Mouse (Mus musculus): ENCODE results near the gene Clic5. TPM values are rescaled to one million over a fixed set of nuclear protein-coding genes. Genes with fewer than 3 reads are reported as not detected.
A peak's percentile ranks its signal among the peaks of the same experiment; 100 is the strongest.

Clic5 gene
- total and polyA plus RNA-seq, 2 experiments from 2014 or later, result 17.8 to 37.0 TPM

- no peak overlapping the region for H3K4me3 ChIP-seq (ENCODE audit: low read depth, low read length)
- H3K9ac ChIP-seq (replicated peaks; ENCODE audit: low read depth, low read length), result no peak overlapping the region
- H3K36me3 ChIP-seq (replicated peaks; ENCODE audit: control insufficient read depth, insufficient read depth, low read length), result no peaks in the 10 kb centered on the region
- no peaks in the 10 kb centered on the region for H3K9me3 ChIP-seq (replicated peaks; ENCODE audit: control insufficient read depth, low read length)
- no peak for ATAC-seq (ENCODE audit: insufficient read depth, low read depth)
- no peak for TF ChIP-seq CTCF (IDR thresholded peaks at IDR 0.05; ENCODE audit: low read depth)
- no peak for TF ChIP-seq EP300 (IDR thresholded peaks at IDR 0.05; ENCODE audit: low read depth)
- no peaks in the 10 kb centered on the region for H3K27me3 ChIP-seq (ENCODE audit: control insufficient read depth, insufficient read depth, low read length)
- WGBS, result 47% methylated on average over 5 of the region's 5 CpGs
- no peak for DNase-seq (ENCODE audit: low spot score)
- H3K4me2 ChIP-seq (ENCODE audit: low read depth, low read length), result no peak overlapping the region
- peaks cover 8% of the 10 kb centered on the region; the same call in 1 of the 2 replicates for H3K4me1 ChIP-seq (ENCODE audit: control insufficient read depth, insufficient read depth)
- no peak overlapping the region for H3K27ac ChIP-seq (ENCODE audit: low read depth)
Measured at GRCm38 (mm10) chr17:44300236-44300635, 111.9 kb downstream of the Clic5 start.

- DNase-seq (ENCODE audit: low spot score) (peak; percentile 86), ATAC-seq (ENCODE audit: insufficient read depth, low read depth) (peak; percentile 95)
- no peaks in the 10 kb centered on the region for H3K9me3 ChIP-seq (replicated peaks; ENCODE audit: control insufficient read depth, low read length)
- no peaks in the 10 kb centered on the region for H3K36me3 ChIP-seq (replicated peaks; ENCODE audit: control insufficient read depth, insufficient read depth, low read length)
- WGBS, result 10% methylated on average over 4 of the region's 4 CpGs
- H3K4me3 ChIP-seq (ENCODE audit: low read depth, low read length), result peak overlapping the region; percentile 10; the same call in 1 of the 2 replicates
- peaks cover 8% of the 10 kb centered on the region; the same call in 1 of the 2 replicates for H3K4me1 ChIP-seq (ENCODE audit: control insufficient read depth, insufficient read depth)
- peak overlapping the region; percentile 70 for H3K27ac ChIP-seq (ENCODE audit: low read depth)
- H3K27me3 ChIP-seq (ENCODE audit: control insufficient read depth, insufficient read depth, low read length), result no peaks in the 10 kb centered on the region
- peak overlapping the region; percentile 42 for H3K4me2 ChIP-seq (ENCODE audit: low read depth, low read length)
- no peak overlapping the region for H3K9ac ChIP-seq (replicated peaks; ENCODE audit: low read depth, low read length)
- TF ChIP-seq EP300 (IDR thresholded peaks at IDR 0.05; ENCODE audit: low read depth) (peak; percentile 76), CTCF (IDR thresholded peaks at IDR 0.05; ENCODE audit: low read depth) (peak; percentile 6; the same call in 1 of the 2 replicates)
Measured at GRCm38 (mm10) chr17:44300723-44301122, 112.3 kb downstream of the Clic5 start.

- DNase-seq (ENCODE audit: low spot score), result peak; percentile 21
- Histone ChIP-seq H3K27ac (ENCODE audit: low read depth) (peak overlapping the region; percentile 70), H3K4me3 (ENCODE audit: low read depth, low read length) (peak overlapping the region; percentile 10; the same call in 1 of the 2 replicates), H3K27me3 (ENCODE audit: control insufficient read depth, insufficient read depth, low read length) (no peaks in the 10 kb centered on the region), H3K36me3 (replicated peaks; ENCODE audit: control insufficient read depth, insufficient read depth, low read length) (no peaks in the 10 kb centered on the region), H3K4me1 (ENCODE audit: control insufficient read depth, insufficient read depth) (peaks cover 8% of the 10 kb centered on the region; the same call in 1 of the 2 replicates), H3K9me3 (replicated peaks; ENCODE audit: control insufficient read depth, low read length) (no peaks in the 10 kb centered on the region), H3K4me2 (ENCODE audit: low read depth, low read length) (peak overlapping the region; percentile 42), H3K9ac (replicated peaks; ENCODE audit: low read depth, low read length) (no peak overlapping the region)
- no peak for TF ChIP-seq EP300 (IDR thresholded peaks at IDR 0.05; ENCODE audit: low read depth)
- no peak for TF ChIP-seq CTCF (IDR thresholded peaks at IDR 0.05; ENCODE audit: low read depth)
- ATAC-seq (ENCODE audit: insufficient read depth, low read depth), result peak; percentile 38; the same call in 1 of the 2 replicates
- 33% methylated on average over 17 of the region's 17 CpGs for whole genome bisulfite sequencing
Measured at GRCm38 (mm10) chr17:44301224-44301811, 112.9 kb downstream of the Clic5 start.

- ATAC-seq (ENCODE audit: insufficient read depth, low read depth), result no peak
- 100% methylated on average over 1 of the region's 1 CpGs for WGBS
- H3K9ac ChIP-seq (replicated peaks; ENCODE audit: low read depth, low read length), result no peak overlapping the region
- no peak overlapping the region for H3K27ac ChIP-seq (ENCODE audit: low read depth)
- no peak for DNase-seq (ENCODE audit: low spot score)
- peaks cover 17% of the 10 kb centered on the region for H3K4me1 ChIP-seq (ENCODE audit: control insufficient read depth, insufficient read depth)
- TF ChIP-seq CTCF (IDR thresholded peaks at IDR 0.05; ENCODE audit: low read depth), result no peak
- no peak for TF ChIP-seq EP300 (IDR thresholded peaks at IDR 0.05; ENCODE audit: low read depth)
- H3K36me3 ChIP-seq (replicated peaks; ENCODE audit: control insufficient read depth, insufficient read depth, low read length), result no peaks in the 10 kb centered on the region
- no peak overlapping the region for H3K4me3 ChIP-seq (ENCODE audit: low read depth, low read length)
- no peaks in the 10 kb centered on the region for H3K27me3 ChIP-seq (ENCODE audit: control insufficient read depth, insufficient read depth, low read length)
- no peaks in the 10 kb centered on the region for H3K9me3 ChIP-seq (replicated peaks; ENCODE audit: control insufficient read depth, low read length)
- H3K4me2 ChIP-seq (ENCODE audit: low read depth, low read length), result no peak overlapping the region
Measured at GRCm38 (mm10) chr17:44304076-44304475, 115.7 kb downstream of the Clic5 start.

- WGBS, result 67% methylated on average over 10 of the region's 10 CpGs
- TF ChIP-seq EP300 (IDR thresholded peaks at IDR 0.05; ENCODE audit: low read depth) (no peak), CTCF (IDR thresholded peaks at IDR 0.05; ENCODE audit: low read depth) (no peak)
- ATAC-seq (ENCODE audit: insufficient read depth, low read depth) (no peak), DNase-seq (ENCODE audit: low spot score) (no peak)
- no peaks in the 10 kb centered on the region for H3K9me3 ChIP-seq (replicated peaks; ENCODE audit: control insufficient read depth, low read length)
- no peak overlapping the region for H3K4me2 ChIP-seq (ENCODE audit: low read depth, low read length)
- H3K4me3 ChIP-seq (ENCODE audit: low read depth, low read length), result no peak overlapping the region
- H3K27me3 ChIP-seq (ENCODE audit: control insufficient read depth, insufficient read depth, low read length), result 0 out of 2 replicates have a peak, but pooled peaks cover 4% of the 10 kb centered on the region
- peaks cover 9% of the 10 kb centered on the region; the same call in 1 of the 2 replicates for H3K4me1 ChIP-seq (ENCODE audit: control insufficient read depth, insufficient read depth)
- no peak overlapping the region for H3K27ac ChIP-seq (ENCODE audit: low read depth)
- no peak overlapping the region for H3K9ac ChIP-seq (replicated peaks; ENCODE audit: low read depth, low read length)
- H3K36me3 ChIP-seq (replicated peaks; ENCODE audit: control insufficient read depth, insufficient read depth, low read length), result no peaks in the 10 kb centered on the region
Measured at GRCm38 (mm10) chr17:44309914-44310622, 121.7 kb downstream of the Clic5 start.
